Mouse (Mus musculus) limb, embryonic 14.5 days (tissue): ENCODE data around the gene Rabggta. TPM values are rescaled to one million over a fixed set of nuclear protein-coding genes. Genes with fewer than 3 reads are reported as not detected.

ENCODE experiments used
- ATAC-seq: fragments of 200-750 bp; cut with Nextera tagmentation; 2 replicates; pipeline ENCODE4 v1.8.0; 2017; ENCODE audit warnings: low read depth, moderate number of reproducible peaks, moderate TSS enrichment; ENCODE audit not compliant: low FRiP score
- DNase-seq: peaks from one replicate; pipeline ENCODE4 v3.0.0-alpha.2; 2015; ENCODE audit warnings: low spot score
- H3K27ac ChIP-seq: fragments of 300-500 bp; sonication (generic); replicated peaks from 2 replicates; pipeline ENCODE4 v1.5.1; 2014; ENCODE audit warnings: low read depth, mild to moderate bottlenecking, low read length, moderate library complexity, mixed read lengths
- H3K27me3 ChIP-seq: fragments of 300-500 bp; sonication (generic); 2 replicates; pipeline ENCODE4 v1.6.1; 2014; ENCODE audit warnings: low read length, mixed read lengths; ENCODE audit not compliant: control insufficient read depth, insufficient read depth
- H3K36me3 ChIP-seq: fragments of 300-500 bp; sonication (generic); 2 replicates; pipeline ENCODE4 v1.6.1; 2014; ENCODE audit warnings: mild to moderate bottlenecking, low read length, moderate library complexity, mixed read lengths; ENCODE audit not compliant: control insufficient read depth, insufficient read depth
- H3K4me1 ChIP-seq: fragments of 300-500 bp; sonication (generic); 2 replicates; pipeline ENCODE4 v1.6.1; 2014; ENCODE audit warnings: antibody characterized with exemption, low read length, mixed read lengths; ENCODE audit not compliant: control insufficient read depth, insufficient read depth
- H3K4me2 ChIP-seq: fragments of 300-500 bp; sonication (generic); replicated peaks from 2 replicates; pipeline ENCODE4 v1.6.1; 2014; ENCODE audit warnings: low read depth, mild to moderate bottlenecking, low read length, moderate library complexity; ENCODE audit not compliant: severe bottlenecking
- H3K4me3 ChIP-seq: fragments of 300-500 bp; sonication (generic); replicated peaks from 2 replicates; pipeline ENCODE4 v1.5.1; 2014; ENCODE audit warnings: low read length
- H3K9ac ChIP-seq: fragments of 300-500 bp; sonication (generic); 2 replicates; pipeline ENCODE4 v1.6.1; 2014; ENCODE audit warnings: mild to moderate bottlenecking, low read depth, low read length, moderate library complexity; ENCODE audit not compliant: severe bottlenecking
- H3K9me3 ChIP-seq: fragments of 300-500 bp; sonication (generic); 2 replicates; pipeline ENCODE4 v1.6.1; 2016; ENCODE audit warnings: low read length; ENCODE audit not compliant: control insufficient read depth
- POLR2A ChIP-seq: fragments of 200-500 bp; IDR thresholded peaks from 2 replicates; pipeline ENCODE4 v1.8.0; 2012; ENCODE audit warnings: inconsistent platforms, mild to moderate bottlenecking, moderate library complexity, borderline replicate concordance; ENCODE audit not compliant: insufficient read depth, insufficient read length; ENCODE audit errors: extremely low read depth
- WGBS: fragments of 180-500 bp; shearing (Covaris S2); extraction: QIAGEN DNeasy Blood & Tissue Kit; methylation state at CpG from one replicate; pipeline ENCODE4 v1.1.7; 2014; 5-methylcytosine and 5-hydroxymethylcytosine counted together
- polyA plus RNA-seq, 2 experiments: library from polyadenylated mRNA; depleted of rRNA in 1 of 2; stranded (reverse) in 1 of 2; unstranded in 1 of 2; fragments of >200 nt; fragmentation: Nextera tagmentation in 1 of 2; extraction: Ambion mirVana in 1 of 2; gene quantifications; 2 replicates each; pipeline versions ENCODE4 v1.2.1 to v1.2.3; 2012 to 2014

Rabggta gene
- polyA plus RNA-seq (2012; rRNA removed) (41.7 and 53.5 TPM in 2 replicates), polyA plus RNA-seq (2014; fragmentation: Nextera tagmentation; extraction: Ambion mirVana) (20.4 and 23.0 TPM in 2 replicates)

DNA sequence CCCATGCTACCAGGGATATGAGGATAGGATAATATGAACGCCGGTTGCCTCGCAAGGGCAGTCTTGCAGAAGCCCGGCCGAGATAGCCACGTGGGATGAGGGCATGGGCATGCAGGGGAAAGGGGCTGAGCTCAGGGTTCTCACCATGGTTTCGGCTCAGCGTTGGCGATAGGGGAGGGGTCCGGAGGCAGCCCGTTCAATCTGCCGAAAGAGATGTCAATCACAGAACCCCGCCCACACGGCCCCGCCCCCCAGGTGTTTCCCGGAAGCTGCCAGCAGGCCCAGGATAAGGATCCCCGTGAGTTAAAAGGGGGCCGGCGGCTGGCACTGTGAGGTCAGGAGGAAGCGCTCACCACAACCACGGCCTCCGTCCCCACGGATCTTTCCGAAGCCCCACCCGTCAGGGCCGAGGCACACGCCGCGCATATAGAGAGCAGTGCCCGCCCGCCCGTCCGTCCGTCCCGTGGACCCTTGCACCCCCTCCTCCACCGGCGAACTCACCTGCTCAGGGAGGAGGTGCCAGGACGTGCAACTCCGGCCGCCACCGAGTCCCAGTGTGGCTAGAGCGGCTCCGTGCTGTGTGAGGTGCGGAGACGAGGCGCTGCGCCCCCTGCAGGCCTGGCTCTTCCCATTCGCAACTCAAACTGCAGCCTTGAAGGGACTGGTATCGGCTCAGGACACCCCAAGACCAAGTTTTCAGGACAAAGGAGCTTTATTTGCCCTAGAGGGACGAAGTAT lies at the start of gene Rabggta:
Gene Rabggta (minus strand): TSS at position 564 of the 738 bp plus-strand sequence.
- Histone ChIP-seq H3K27ac (0 out of 2 replicates have a peak within 1 kb of the TSS, but pooled peaks have one; percentile 44), H3K36me3 (peaks cover 22% of the 10 kb centered on the region), H3K4me1 (0 out of 2 replicates have a peak, but pooled peaks cover 2% of the 10 kb centered on the region), H3K4me3 (peak within 1 kb of the TSS; percentile 76), H3K4me2 (peak within 1 kb of the TSS; percentile 68), H3K9ac (peak within 1 kb of the TSS; percentile 74), H3K27me3 (no peaks in the 10 kb centered on the region), H3K9me3 (no peaks in the 10 kb centered on the region)
- TF ChIP-seq POLR2A = no peak
- 1% methylated on average over 41 of the region's 50 CpGs for WGBS
- ATAC-seq (peak; percentile 96), DNase-seq (peak; percentile 93)

DNA sequence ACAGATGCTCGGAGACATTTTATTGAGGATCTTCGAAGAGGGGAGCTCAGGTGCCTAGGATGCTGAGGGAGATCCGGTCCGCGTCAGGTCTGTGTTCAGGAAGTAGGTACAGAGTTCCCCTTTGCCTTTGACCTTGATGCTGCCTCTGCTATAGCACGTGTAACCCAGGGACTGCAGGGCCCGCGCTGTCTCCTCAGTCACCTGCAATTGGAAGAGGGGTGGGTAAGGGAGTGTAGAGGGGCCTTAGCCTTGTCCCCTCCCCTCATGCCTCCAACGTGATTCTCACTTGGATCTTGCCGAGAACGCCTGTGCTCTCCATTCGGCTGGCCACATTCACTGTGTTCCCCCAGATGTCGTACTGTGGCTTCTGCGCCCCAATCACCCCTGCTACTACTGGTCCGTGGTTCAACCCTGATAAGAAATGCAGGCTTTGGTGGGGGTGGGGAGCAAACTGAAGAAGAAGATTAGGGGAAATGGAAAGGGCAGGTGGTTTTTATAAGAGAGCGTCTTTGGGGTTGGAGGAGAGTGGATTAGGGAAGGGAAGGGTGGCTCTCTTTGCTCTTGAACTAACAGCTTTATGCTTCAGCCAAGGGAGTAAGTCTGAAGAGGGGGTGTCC lies 47.1 kb upstream of the Rabggta start:
- ATAC-seq = no peak
- Histone ChIP-seq H3K4me1 (no peaks in the 10 kb centered on the region; the same call in 1 of the 2 replicates), H3K9ac (no peak overlapping the region), H3K27ac (no peak overlapping the region), H3K27me3 (peaks cover 12% of the 10 kb centered on the region), H3K4me3 (no peak overlapping the region), H3K36me3 (peaks cover 6% of the 10 kb centered on the region; the same call in 1 of the 2 replicates), H3K4me2 (no peak overlapping the region), H3K9me3 (no peaks in the 10 kb centered on the region)
- no peak for TF ChIP-seq POLR2A
- WGBS = 75% methylated on average over 16 of the region's 16 CpGs
- DNase-seq = no peak

- no peak for TF ChIP-seq POLR2A
- no peaks in the 10 kb centered on the region; the same call in 1 of the 2 replicates for H3K4me1 ChIP-seq
- no peak for DNase-seq
- ATAC-seq = no peak
- H3K4me3 ChIP-seq = no peak overlapping the region
- no peak overlapping the region for H3K27ac ChIP-seq
- no peaks in the 10 kb centered on the region for H3K9me3 ChIP-seq
- H3K27me3 ChIP-seq = peaks cover 12% of the 10 kb centered on the region
- peaks cover 4% of the 10 kb centered on the region; the same call in 1 of the 2 replicates for H3K36me3 ChIP-seq
- H3K9ac ChIP-seq = no peak overlapping the region
- 86% methylated on average over 6 of the region's 6 CpGs for WGBS
- H3K4me2 ChIP-seq = no peak overlapping the region
These were observed 46.5 kb upstream of the Rabggta start for GRCm38 (mm10) chr14:55768555-55768954.

- Histone ChIP-seq H3K4me1 (peaks cover 5% of the 10 kb centered on the region), H3K9me3 (no peaks in the 10 kb centered on the region), H3K4me2 (peak overlapping the region; percentile 74), H3K27me3 (peaks cover 12% of the 10 kb centered on the region), H3K36me3 (peaks cover 4% of the 10 kb centered on the region; the same call in 1 of the 2 replicates), H3K4me3 (peak overlapping the region; percentile 37), H3K27ac (no peak overlapping the region), H3K9ac (peak overlapping the region; percentile 52)
- TF ChIP-seq POLR2A = no peak
- ATAC-seq (peak; percentile 54; the same call in 1 of the 2 replicates), DNase-seq (peak; percentile 34)
- WGBS = 13% methylated on average over 46 of the region's 52 CpGs
These were observed 45.7 kb upstream of the Rabggta start for GRCm38 (mm10) chr14:55767519-55768414.

- 77% methylated on average over 4 of the region's 4 CpGs for WGBS
- no peak for TF ChIP-seq POLR2A
- Histone ChIP-seq H3K36me3 (no peaks in the 10 kb centered on the region), H3K4me2 (no peak within 1 kb of the TSS), H3K9ac (no peak within 1 kb of the TSS), H3K4me1 (peaks cover 13% of the 10 kb centered on the region), H3K4me3 (no peak within 1 kb of the TSS), H3K9me3 (no peaks in the 10 kb centered on the region), H3K27me3 (peaks cover 20% of the 10 kb centered on the region), H3K27ac (no peak within 1 kb of the TSS)
- DNase-seq (no peak), ATAC-seq (no peak)
These were observed 43.6 kb upstream of the Rabggta start, which contains the start of gene Ltb4r1 for GRCm38 (mm10) chr14:55765696-55766095. Ltb4r1 (plus strand) TSS chr14:55765962.
